Mouse (Mus musculus): ENCODE data around the gene Rorb.

DNA sequence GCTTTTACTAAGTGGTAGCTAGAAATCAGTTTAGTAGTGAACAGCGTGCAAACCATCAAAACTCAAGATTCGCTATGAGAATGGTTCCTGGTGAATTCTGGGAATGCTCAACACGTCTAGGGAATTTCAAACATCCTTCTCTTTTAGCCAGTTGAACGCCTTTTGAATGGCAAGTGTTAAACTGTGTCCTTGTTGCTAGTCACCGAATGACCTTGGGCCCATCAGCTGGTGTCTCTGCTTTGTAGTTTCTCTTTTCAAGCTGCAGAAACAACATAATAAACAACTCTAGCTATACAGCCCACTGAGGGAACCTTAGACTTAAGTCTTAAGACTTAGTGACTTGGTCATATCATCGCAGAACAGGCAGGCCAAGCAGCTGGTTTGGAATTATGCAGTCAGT lies 36.2 kb downstream of the Rorb start:
- TF ChIP-seq MAX (IDR thresholded peaks at IDR 0.05; ENCODE audit: low read length) (no peak), PAX5 (IDR thresholded peaks at IDR 0.05; ENCODE audit: low read length) (no peak), ZC3H11A (IDR thresholded peaks at IDR 0.05; ENCODE audit: low read depth, low read length) (no peak), CTCF (conservative IDR thresholded peaks at IDR 0.05 in 1 of 2, IDR thresholded peaks at IDR 0.05 in 1 of 2; ENCODE audit: low read depth in 2 of 2, low read length in 2 of 2) (no peak)

Measured in CH12.LX (cell line).